Mouse (Mus musculus) gastrocnemius, adult 2 months (tissue): Measurements from ENCODE around the gene Usp39. TPM values are rescaled to one million over a fixed set of nuclear protein-coding genes. Genes with fewer than 3 reads are reported as not detected.

Experiments used
- DNase-seq: peaks from one replicate; pipeline ENCODE4 v3.0.0; 2022
- H3K27ac ChIP-seq: fragments of 200-600 bp; 2 replicates; pipeline ENCODE4 v1.8.1; 2022; ENCODE audit warnings: mild to moderate bottlenecking
- H3K4me3 ChIP-seq: fragments of 200-600 bp; 2 replicates; pipeline ENCODE4 v1.8.1; 2022; ENCODE audit warnings: mild to moderate bottlenecking, moderate library complexity
- CTCF ChIP-seq: fragments of 200-600 bp; IDR thresholded peaks from 2 replicates; pipeline ENCODE4 v1.8.1; 2022; ENCODE audit warnings: antibody characterized with exemption, mild to moderate bottlenecking, moderate library complexity
- intact Hi-C: fragments of 180-260 bp; cut with DNase I; formaldehyde crosslinking; loops from one replicate; pipeline ENCODE4 v1.15.1; 2025
- long read RNA-seq, 2 experiments: library from polyadenylated mRNA; stranded (forward); transcript quantifications; one replicate each; pipeline ENCODE4 v2.0.0; 2021
- total RNA-seq, 2 experiments: library from RNA; stranded (reverse); gene quantifications; 2 replicates each; pipeline ENCODE4 v1.2.3; 2021

The Usp39 gene
- 10 to 100 TPM; 16.4 to 18.4 TPM for total RNA-seq
- long read RNA-seq, experiment 1, transcript Usp39-201 (13 exons, 2,244 nt) = major isoform, 33 of 38 reads
- long read RNA-seq, experiment 1, partial matches to known transcripts = 1 of 38 reads
- long read RNA-seq, experiment 1, other reads (novel, unspliced or antisense) = 4 of 38 reads
- long read RNA-seq, experiment 2, transcript Usp39-201 (13 exons, 2,244 nt) = major isoform, 28 of 32 reads
- long read RNA-seq, experiment 2, partial matches to known transcripts = 1 of 32 reads
- long read RNA-seq, experiment 2, other reads (novel, unspliced or antisense) = 3 of 32 reads

GRCm38 (mm10) chr6:72345074-72345567 is at the start of gene Usp39:
TSS of gene Usp39 (minus strand) at chr6:72345184.
- H3K4me3 ChIP-seq = peak within 1 kb of the TSS; percentile 85
- intact Hi-C loops = no loop called here
- peak within 1 kb of the TSS; percentile 97 for H3K27ac ChIP-seq
- peak; percentile 95 for DNase-seq
- TF ChIP-seq CTCF = no peak; the same call in 1 of the 2 replicates

DNA sequence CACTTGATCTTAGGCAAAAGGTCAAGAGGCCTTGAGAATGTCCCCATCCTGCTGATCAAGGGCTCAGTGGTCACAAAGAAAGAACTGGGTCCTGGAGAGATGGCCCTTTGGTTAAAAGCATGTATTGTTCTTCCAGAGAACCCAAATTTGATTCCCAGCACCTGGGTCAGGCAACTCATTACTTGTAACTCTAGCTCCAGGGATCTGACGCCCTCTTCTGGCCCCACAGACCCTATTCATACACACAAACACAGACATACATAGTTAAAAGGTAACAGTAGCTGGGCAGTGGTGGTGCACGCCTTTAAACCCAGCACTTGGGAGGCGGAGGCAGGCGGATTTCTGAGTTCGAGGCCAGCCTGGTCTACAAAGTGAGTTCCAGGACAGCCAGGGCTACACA is 47.4 kb upstream of the Usp39 start:
- H3K27ac ChIP-seq = no peak overlapping the region
- H3K4me3 ChIP-seq = no peak overlapping the region
- intact Hi-C loops = loop anchor here (5.0 kb wide), 1 partner anchor 110 kb away; no protein-coding TSS in a partner anchor
- no peak for TF ChIP-seq CTCF
- no peak for DNase-seq

- Histone ChIP-seq H3K27ac (peak overlapping the region; percentile 98), H3K4me3 (peak overlapping the region; percentile 70)
- DNase-seq = peak; percentile 48
- TF ChIP-seq CTCF = no peak
- intact Hi-C loops = loop anchor here (5.0 kb wide), 1 partner anchor 109 kb away; no protein-coding TSS in a partner anchor
Observed at GRCm38 (mm10) chr6:72390795-72391521, 46.0 kb upstream of the Usp39 start.

DNA sequence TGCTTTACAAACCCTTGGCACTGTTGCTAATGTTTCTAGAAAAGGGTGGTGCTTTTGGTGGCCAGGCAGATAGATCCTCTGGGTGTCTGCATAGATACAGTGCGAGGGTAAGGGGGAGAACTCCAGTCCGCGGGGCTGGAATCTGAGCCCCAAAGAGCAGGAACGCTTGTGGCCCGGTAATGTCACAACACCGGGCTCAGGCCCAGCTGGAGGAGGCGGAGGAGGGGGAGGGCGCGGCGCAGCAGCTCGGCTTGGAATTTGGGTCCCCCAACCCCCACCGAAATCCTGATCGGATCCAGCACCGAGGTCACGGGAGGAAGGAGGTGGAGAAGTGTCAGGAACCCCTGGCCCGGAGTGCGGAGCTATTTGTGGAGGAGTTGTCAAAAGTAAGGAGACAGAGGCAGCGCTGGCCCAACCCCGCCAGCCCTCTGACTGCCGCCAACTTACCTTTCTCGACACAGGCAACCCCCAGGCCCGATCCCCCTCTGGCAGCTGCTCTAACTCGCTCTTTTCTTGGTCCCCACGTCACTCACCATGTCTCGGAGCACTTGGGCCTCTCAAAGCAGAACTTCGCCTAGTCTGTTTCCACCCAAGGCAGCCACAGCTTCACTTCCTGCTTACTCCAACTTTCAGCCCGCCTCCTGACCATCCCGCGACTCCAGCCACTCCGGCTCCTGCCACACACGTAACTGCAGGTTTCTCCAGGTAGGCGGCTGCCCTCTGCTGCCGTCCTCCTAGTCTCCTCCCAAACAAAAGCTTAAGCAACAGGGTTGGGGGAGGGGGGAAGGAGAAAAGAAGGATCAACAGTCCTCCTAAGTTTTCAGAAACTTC is 45.2 kb upstream of the Usp39 start, which contains the start of gene Vamp8:
Vamp8 (minus strand) TSS at position 763 of the 831 bp plus-strand sequence.
- intact Hi-C loops = loop anchor here (5.0 kb wide), 1 partner anchor 108 kb away; no protein-coding TSS in a partner anchor
- peak; percentile 96 for DNase-seq
- H3K4me3 ChIP-seq = peak within 1 kb of the TSS; percentile 70
- H3K27ac ChIP-seq = peak within 1 kb of the TSS; percentile 98
- TF ChIP-seq CTCF = peak; percentile 12; the same call in 1 of the 2 replicates

GRCm38 (mm10) chr6:72389471-72389940 is 44.5 kb upstream of the Usp39 start:
- no peak for DNase-seq
- no peak for TF ChIP-seq CTCF
- intact Hi-C loops = no loop called here
- Histone ChIP-seq H3K27ac (peak overlapping the region; percentile 98), H3K4me3 (peak overlapping the region; percentile 70)

GRCm38 (mm10) chr6:72388791-72389329 is 43.9 kb upstream of the Usp39 start:
- Histone ChIP-seq H3K27ac (peak overlapping the region; percentile 98), H3K4me3 (peak overlapping the region; percentile 70)
- intact Hi-C loops = no loop called here
- DNase-seq = no peak
- TF ChIP-seq CTCF = no peak

DNA sequence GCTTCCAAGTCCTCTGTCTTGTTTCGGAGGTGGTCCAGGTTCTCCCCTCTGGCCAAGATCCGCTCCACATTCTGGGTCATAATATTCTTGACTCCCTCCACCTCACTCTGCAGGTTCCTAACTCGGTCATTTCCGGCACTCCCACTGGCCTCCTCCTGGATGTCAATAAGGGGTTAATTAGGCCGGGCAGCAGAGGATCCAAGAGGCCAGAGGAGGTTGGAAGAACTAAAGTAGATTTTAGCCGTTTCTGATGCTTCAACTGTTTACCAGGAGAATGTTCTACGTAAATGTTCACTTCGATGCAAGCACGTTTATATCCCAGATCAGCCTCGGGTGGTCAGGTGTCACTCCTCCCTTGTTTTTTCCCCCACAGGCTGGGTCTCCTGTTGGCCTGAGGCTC is 43.3 kb upstream of the Usp39 start:
- Histone ChIP-seq H3K27ac (peak overlapping the region; percentile 98), H3K4me3 (peak overlapping the region; percentile 70; the same call in 1 of the 2 replicates)
- intact Hi-C loops = no loop called here
- DNase-seq = no peak
- TF ChIP-seq CTCF = no peak

DNA sequence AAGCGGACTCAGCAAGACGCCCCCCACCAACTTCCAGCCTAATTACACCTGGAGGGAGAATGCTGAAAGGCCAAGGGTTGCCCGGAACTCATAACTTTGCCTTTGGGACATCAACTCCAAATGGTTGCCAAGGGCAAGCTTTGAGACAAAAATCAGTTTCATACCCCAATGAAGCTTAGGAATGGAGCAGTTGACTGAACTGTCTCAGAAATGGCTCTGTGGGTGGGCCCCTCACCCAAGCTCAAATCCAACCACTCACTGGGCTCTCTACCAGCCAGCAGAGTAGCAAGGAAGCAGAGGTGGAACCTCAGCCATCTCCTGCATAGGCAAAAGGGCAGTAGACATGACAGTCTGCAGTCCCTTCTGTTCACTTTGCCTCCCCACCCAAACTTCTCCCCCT is 42.8 kb upstream of the Usp39 start:
- Histone ChIP-seq H3K27ac (peak overlapping the region; percentile 31; the same call in 1 of the 2 replicates), H3K4me3 (no peak overlapping the region)
- TF ChIP-seq CTCF = no peak
- no peak for DNase-seq
- intact Hi-C loops = no loop called here

DNA sequence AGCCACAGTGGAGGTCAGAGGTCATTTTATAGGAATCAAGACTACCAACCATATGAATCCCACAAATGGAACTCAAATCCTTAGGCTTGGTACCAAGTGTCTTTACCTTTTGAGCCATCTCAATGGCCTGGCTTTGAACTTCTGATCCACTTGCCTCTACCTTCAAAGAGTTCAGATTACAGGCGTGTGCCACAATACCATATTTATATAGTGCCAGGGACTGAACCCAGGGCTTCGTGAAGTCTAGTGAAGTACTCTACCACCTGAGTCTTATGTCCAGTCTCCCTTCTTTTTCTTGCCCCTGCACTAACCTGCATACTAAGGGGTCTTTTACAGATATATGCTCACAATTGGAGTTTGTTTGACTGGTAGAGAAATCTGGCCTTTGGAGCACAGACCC is 41.6 kb upstream of the Usp39 start:
- TF ChIP-seq CTCF = no peak
- intact Hi-C loops = no loop called here
- DNase-seq = no peak
- H3K4me3 ChIP-seq = no peak overlapping the region
- H3K27ac ChIP-seq = no peak overlapping the region

DNA sequence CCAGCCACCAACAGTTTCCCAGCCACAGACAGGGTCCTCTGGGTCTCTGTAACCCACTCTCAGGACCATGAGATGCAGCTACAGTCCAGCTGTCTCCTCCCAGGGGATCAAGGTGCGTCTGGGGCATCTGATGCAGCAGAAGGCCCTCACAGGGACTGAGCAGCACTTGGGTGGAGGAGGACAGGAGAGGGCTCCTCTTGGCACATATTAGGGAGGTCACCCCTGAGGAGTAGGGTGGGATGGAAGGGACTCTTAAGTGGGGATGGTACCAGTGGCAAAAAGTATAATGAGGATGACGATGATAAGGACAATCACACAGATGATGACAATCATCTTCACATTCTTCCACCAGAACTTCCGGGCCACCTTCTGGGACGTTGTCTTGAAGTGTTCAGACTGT is 40.3 kb upstream of the Usp39 start:
- no peak overlapping the region for H3K4me3 ChIP-seq
- peak; percentile 12 for DNase-seq
- no peak for TF ChIP-seq CTCF
- H3K27ac ChIP-seq = no peak overlapping the region
- intact Hi-C loops = no loop called here

GRCm38 (mm10) chr6:72383952-72384351 is 39.0 kb upstream of the Usp39 start:
- intact Hi-C loops = no loop called here
- no peak overlapping the region for H3K4me3 ChIP-seq

More at GRCm38 (mm10) chr6:72383952-72384351, 39.0 kb upstream of the Usp39 start:
- no peak for DNase-seq
- no peak overlapping the region; the same call in 1 of the 2 replicates for H3K27ac ChIP-seq
- TF ChIP-seq CTCF = no peak
